Mouse (Mus musculus) E14TG2a.4 (cell line): ENCODE results near the gene Sectm1a.

ENCODE experiments used
- CTCF ChIP-seq: conservative IDR thresholded peaks from 2 replicates; pipeline ENCODE4 v1.5.1; 2014; ENCODE audit warnings: low read length
- NANOG ChIP-seq: IDR thresholded peaks from 2 replicates; pipeline ENCODE4 v1.6.1; 2014; ENCODE audit warnings: borderline replicate concordance, low read length, mixed read lengths

- TF ChIP-seq CTCF (peak; percentile 80), NANOG (no peak)
Observed at GRCm38 (mm10) chr11:121041212-121041611, 39.8 kb downstream of the Sectm1a start.
